Mouse (Mus musculus): ENCODE measurements around the gene Tle4.

DNA sequence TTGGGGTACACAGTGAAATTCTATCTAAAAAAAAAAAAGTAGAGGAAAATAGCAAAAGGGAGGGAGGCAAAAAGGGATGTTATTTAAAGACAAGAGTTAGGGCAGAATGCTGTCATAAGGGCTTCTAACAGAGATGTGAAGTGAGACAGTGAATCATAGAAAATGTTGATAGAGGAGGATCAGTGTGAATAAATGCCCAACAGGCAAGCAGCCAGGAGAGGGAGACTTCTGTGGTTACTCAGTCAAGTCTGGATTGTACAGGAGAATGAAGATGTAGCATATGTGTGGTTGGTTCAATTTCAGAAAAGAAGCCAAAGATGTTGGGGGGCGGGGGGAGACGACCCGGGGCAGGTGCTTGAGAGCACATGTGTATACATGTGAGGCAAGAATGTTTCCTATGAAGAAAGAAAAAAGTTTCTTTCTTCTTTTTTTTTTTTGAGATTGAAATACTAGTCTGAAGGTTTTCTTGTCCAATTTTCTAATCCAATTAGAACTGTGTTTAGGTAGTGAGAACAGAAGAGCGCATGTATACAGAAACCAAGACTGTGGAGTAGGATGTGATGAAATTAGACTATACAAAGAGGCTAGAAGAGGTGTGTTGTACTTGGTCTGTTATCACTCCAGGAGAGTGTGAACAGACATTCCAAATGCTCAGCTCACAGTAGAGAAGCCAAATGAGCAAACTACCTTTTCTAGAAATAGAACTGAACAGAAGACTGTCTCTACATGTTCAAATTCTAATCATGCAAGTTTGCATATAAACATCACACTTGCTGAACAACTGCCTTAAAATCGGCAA lies 134.4 kb downstream of the Tle4 start:
- TF ChIP-seq CTCF (IDR thresholded peaks at IDR 0.05; ENCODE audit: low read depth) (no peak), EP300 (IDR thresholded peaks at IDR 0.05; ENCODE audit: low read depth) (no peak)

All from heart, postnatal 0 days (tissue).